Mouse (Mus musculus) embryonic facial prominence, embryonic 14.5 days (tissue): Measurements from ENCODE around the gene Zfp941. TPM values are rescaled to one million over a fixed set of nuclear protein-coding genes. Genes with fewer than 3 reads are reported as not detected.

ENCODE experiments used
- ATAC-seq: fragments of 200-750 bp; cut with Nextera tagmentation; 2 replicates; pipeline ENCODE4 v1.8.0; 2017; ENCODE audit warnings: low read depth, moderate number of reproducible peaks, moderate TSS enrichment
- DNase-seq: peaks from one replicate; pipeline ENCODE4 v3.0.0-alpha.2; 2015; ENCODE audit warnings: low spot score
- H3K27ac ChIP-seq: fragments of 300-500 bp; sonication (generic); replicated peaks from 2 replicates; pipeline ENCODE4 v1.5.1; 2014; ENCODE audit warnings: low read depth, mild to moderate bottlenecking, low read length, moderate library complexity
- H3K27me3 ChIP-seq: fragments of 300-500 bp; sonication (generic); replicated peaks from 2 replicates; pipeline ENCODE4 v1.6.1; 2014; ENCODE audit warnings: low read length; ENCODE audit not compliant: control insufficient read depth, insufficient read depth
- H3K36me3 ChIP-seq: fragments of 300-500 bp; sonication (generic); 2 replicates; pipeline ENCODE4 v1.6.1; 2014; ENCODE audit warnings: low read length, mixed read lengths; ENCODE audit not compliant: control insufficient read depth, insufficient read depth
- H3K4me1 ChIP-seq: fragments of 300-500 bp; sonication (generic); 2 replicates; pipeline ENCODE4 v1.6.1; 2014; ENCODE audit warnings: antibody characterized with exemption, low read length; ENCODE audit not compliant: control insufficient read depth, insufficient read depth
- H3K4me2 ChIP-seq: fragments of 300-500 bp; sonication (generic); 2 replicates; pipeline ENCODE4 v1.6.1; 2014; ENCODE audit warnings: low read depth, mild to moderate bottlenecking, low read length, moderate library complexity, mixed read lengths
- H3K4me3 ChIP-seq: fragments of 300-500 bp; sonication (generic); 2 replicates; pipeline ENCODE4 v1.5.1; 2014; ENCODE audit warnings: low read depth, mild to moderate bottlenecking, low read length
- H3K9ac ChIP-seq: fragments of 300-500 bp; sonication (generic); 2 replicates; pipeline ENCODE4 v1.6.1; 2014; ENCODE audit warnings: low read depth, mild to moderate bottlenecking, low read length, moderate library complexity, mixed read lengths
- H3K9me3 ChIP-seq: fragments of 300-500 bp; sonication (generic); 2 replicates; pipeline ENCODE4 v1.6.1; 2016; ENCODE audit warnings: low read length; ENCODE audit not compliant: control insufficient read depth
- WGBS: fragments of 180-500 bp; shearing (Covaris S2); extraction: QIAGEN DNeasy Blood & Tissue Kit; methylation state at CpG from one replicate; pipeline ENCODE4 v1.1.7; 2014; 5-methylcytosine and 5-hydroxymethylcytosine counted together
- polyA plus RNA-seq: library from polyadenylated mRNA; unstranded; fragments of >200 nt; fragmentation: Nextera tagmentation; extraction: Ambion mirVana; gene quantifications from 2 replicates; pipeline ENCODE4 v1.2.1, GENCODE M21; 2014

The Zfp941 gene
- polyA plus RNA-seq, 1 experiment from 2014 or later = 1.4 TPM

DNA sequence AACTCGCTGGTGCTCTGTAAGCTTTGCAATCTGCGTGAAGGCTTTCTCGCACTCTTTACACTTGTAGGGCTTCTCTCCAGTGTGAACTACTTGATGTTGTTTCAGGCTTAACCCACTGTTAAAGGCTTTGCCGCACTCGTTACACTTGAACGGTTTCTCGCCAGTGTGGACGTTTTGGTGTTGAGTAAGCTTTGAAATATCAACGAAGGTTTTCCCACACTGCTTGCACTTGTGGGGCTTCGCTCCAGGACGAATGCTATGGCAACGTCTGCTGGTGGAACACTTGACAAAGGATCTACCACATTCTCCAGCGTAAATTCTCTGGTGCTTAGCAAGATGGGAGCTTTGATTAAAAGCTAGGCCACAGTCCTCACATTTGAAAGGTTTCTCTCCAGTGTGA, 10.3 kb downstream of the Zfp941 start:
- WGBS = 89% methylated on average over 13 of the region's 13 CpGs

DNA sequence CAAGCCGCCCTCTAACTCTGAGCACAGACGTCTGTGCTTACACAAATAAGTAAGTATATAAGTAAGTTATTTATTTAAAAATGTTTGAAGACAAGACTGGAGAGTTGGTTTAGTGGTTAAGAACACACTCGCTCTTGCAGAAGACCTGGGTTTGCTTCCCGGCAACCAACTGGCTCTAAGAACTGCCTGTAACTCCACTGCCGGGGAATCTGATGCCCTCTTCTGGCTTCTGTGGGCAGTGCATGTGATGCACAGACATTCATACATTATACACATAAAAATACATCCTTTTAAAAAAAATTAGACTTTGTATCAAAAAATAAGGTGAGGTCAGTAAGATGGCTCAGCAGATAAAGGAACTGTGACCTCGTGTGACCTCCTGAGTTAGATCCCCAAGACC, 11.5 kb downstream of the Zfp941 start:
- H3K27ac ChIP-seq = no peak overlapping the region
- H3K36me3 ChIP-seq = peaks cover 15% of the 10 kb centered on the region; the same call in 1 of the 2 replicates
- no peak overlapping the region for H3K9ac ChIP-seq
- 92% methylated on average over 6 of the region's 6 CpGs for WGBS
- no peak for DNase-seq
- no peaks in the 10 kb centered on the region for H3K27me3 ChIP-seq
- H3K4me2 ChIP-seq = no peak overlapping the region
- no peaks in the 10 kb centered on the region for H3K9me3 ChIP-seq
- no peak for ATAC-seq
- no peaks in the 10 kb centered on the region for H3K4me1 ChIP-seq
- no peak overlapping the region for H3K4me3 ChIP-seq

More for the DNA sequence above, 10.3 kb downstream of the Zfp941 start:
- H3K27me3 ChIP-seq = no peaks in the 10 kb centered on the region
- H3K9me3 ChIP-seq = no peaks in the 10 kb centered on the region
- peaks cover 15% of the 10 kb centered on the region; the same call in 1 of the 2 replicates for H3K36me3 ChIP-seq
- no peaks in the 10 kb centered on the region for H3K4me1 ChIP-seq
- no peak overlapping the region for H3K4me2 ChIP-seq
- no peak overlapping the region for H3K9ac ChIP-seq
- DNase-seq = no peak
- H3K27ac ChIP-seq = no peak overlapping the region
- H3K4me3 ChIP-seq = no peak overlapping the region
- ATAC-seq = no peak

DNA sequence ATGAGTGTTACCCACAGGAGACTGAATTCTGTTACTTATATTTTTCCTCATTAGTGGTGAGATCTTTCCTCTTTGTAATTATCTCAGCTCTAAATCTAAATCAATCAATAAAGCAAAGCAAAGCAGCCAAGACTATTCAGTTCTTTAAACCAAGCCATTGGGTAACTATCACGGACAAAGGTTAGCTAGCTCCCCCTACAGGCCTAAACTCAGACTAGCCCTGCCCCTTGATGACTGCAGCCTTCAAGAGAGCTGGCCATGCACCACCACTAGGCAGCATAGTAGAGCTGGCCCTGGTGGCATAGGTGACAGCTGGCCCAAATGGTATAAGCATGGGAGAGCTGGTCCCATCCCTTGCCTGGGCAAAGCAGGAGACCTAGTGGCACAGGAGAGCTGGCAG, 16.3 kb downstream of the Zfp941 start:
- Histone ChIP-seq H3K36me3 (0 out of 2 replicates have a peak, but pooled peaks cover 2% of the 10 kb centered on the region), H3K4me2 (no peak overlapping the region), H3K4me1 (no peaks in the 10 kb centered on the region), H3K27ac (no peak overlapping the region), H3K27me3 (no peaks in the 10 kb centered on the region), H3K9me3 (no peaks in the 10 kb centered on the region), H3K9ac (no peak overlapping the region), H3K4me3 (no peak overlapping the region)
- WGBS = 11% methylated on average over 1 of the region's 1 CpGs
- ATAC-seq = no peak
- DNase-seq = peak; percentile 7

DNA sequence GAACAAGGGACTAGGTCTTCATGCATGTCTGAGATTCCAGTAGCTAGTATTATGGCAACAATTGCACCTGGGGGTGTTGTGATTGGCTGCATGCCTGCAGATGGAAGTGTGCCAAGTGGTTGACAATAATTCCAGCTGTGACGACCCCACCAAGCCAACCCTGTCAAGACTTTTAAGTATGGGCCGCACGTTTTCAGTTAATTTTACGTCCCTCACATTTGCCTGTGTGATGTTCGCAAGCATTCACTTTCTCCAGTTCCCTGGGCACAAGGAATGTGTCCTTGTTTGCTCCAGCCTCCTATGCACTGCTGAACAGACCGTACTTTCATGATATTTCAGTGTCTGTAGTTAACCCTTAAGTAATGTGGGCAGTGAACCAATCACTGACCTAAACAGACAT, 19.3 kb downstream of the Zfp941 start:
- H3K9me3 ChIP-seq = no peaks in the 10 kb centered on the region
- 64% methylated on average over 6 of the region's 6 CpGs for WGBS
- H3K9ac ChIP-seq = no peak overlapping the region
- H3K4me3 ChIP-seq = no peak overlapping the region
- no peaks in the 10 kb centered on the region for H3K4me1 ChIP-seq
- no peaks in the 10 kb centered on the region for H3K36me3 ChIP-seq
- H3K27me3 ChIP-seq = no peaks in the 10 kb centered on the region
- H3K4me2 ChIP-seq = no peak overlapping the region
- DNase-seq (no peak), ATAC-seq (no peak)
- H3K27ac ChIP-seq = no peak overlapping the region

DNA sequence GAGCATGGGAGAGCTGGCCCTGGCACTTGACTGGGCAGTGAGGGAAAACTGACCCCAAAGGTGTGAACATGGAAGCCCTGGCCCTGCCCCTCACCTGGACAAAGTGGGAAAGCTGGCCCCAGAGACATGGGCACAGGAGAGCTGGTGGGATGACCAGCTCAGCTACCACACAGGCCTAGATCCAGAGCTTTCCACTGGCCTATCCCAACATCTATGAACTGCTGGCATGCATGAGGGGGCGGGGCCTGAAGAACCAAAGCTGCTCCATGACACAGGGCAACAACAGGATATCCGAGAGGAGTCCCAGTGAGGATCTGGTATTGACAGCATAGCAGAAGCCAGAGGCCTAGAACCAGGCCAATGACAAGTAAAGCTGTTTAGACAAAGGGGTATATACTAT, 23.8 kb downstream of the Zfp941 start:
- H3K27me3 ChIP-seq = no peaks in the 10 kb centered on the region
- 56% methylated on average over 2 of the region's 2 CpGs for WGBS
- no peak overlapping the region for H3K4me2 ChIP-seq
- ATAC-seq = 0 out of 2 replicates have a peak, but pooled peaks have one; percentile 30
- no peaks in the 10 kb centered on the region for H3K9me3 ChIP-seq
- no peak overlapping the region for H3K9ac ChIP-seq
- no peaks in the 10 kb centered on the region for H3K36me3 ChIP-seq
- DNase-seq = no peak
- no peaks in the 10 kb centered on the region for H3K4me1 ChIP-seq
- H3K27ac ChIP-seq = no peak overlapping the region
- H3K4me3 ChIP-seq = no peak overlapping the region

DNA sequence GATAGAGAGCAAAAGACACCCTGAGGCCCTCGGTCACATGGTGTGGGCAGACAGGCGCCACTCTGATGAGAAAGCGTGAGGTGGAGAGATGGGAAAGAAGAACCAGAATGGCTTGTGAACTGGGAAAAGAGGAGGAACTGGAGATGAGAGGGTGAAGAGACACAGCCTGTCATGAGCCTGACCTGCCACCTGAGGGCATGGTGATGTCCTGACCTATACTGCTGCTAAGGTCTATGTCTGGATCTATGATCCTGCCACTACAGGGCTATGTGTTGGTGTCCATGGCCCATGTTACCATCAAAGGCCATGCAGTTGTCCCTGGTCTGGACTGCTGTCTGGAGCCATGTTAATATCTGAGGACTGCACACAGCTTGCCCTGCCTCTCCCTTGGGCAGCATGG, 24.4 kb downstream of the Zfp941 start:
- Histone ChIP-seq H3K9me3 (no peaks in the 10 kb centered on the region), H3K4me1 (no peaks in the 10 kb centered on the region), H3K4me2 (no peak overlapping the region), H3K27me3 (no peaks in the 10 kb centered on the region), H3K9ac (no peak overlapping the region), H3K36me3 (no peaks in the 10 kb centered on the region), H3K27ac (no peak overlapping the region), H3K4me3 (no peak overlapping the region)
- ATAC-seq = no peak
- no peak for DNase-seq
- WGBS = 86% methylated on average over 3 of the region's 3 CpGs

DNA sequence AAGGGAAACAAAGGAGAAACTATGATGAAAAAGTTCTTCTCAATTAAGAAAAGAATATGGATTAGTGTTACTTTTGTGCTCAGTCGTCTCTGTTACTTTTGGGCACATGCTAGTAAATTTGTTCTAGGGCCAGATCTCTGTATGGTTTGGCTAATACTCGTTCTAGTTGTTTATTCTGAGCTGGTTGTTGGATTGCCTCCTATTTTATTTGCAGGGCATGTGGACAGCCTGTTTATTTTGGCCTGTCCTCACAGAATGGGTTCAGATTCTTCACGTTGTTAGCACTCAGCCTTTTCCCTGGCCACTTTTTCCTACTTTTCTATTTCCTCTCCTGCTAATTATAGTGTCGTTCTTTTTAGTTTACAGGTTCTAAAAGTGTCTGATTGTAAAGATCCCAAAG, 28.4 kb downstream of the Zfp941 start:
- no peaks in the 10 kb centered on the region for H3K27me3 ChIP-seq
- H3K36me3 ChIP-seq = no peaks in the 10 kb centered on the region
- H3K4me1 ChIP-seq = no peaks in the 10 kb centered on the region
- no peak for ATAC-seq
- no peak for DNase-seq
- no peak overlapping the region for H3K9ac ChIP-seq
- H3K4me3 ChIP-seq = no peak overlapping the region
- WGBS = 69% methylated on average over 4 of the region's 4 CpGs
- no peaks in the 10 kb centered on the region for H3K9me3 ChIP-seq
- no peak overlapping the region for H3K27ac ChIP-seq
- H3K4me2 ChIP-seq = no peak overlapping the region

DNA sequence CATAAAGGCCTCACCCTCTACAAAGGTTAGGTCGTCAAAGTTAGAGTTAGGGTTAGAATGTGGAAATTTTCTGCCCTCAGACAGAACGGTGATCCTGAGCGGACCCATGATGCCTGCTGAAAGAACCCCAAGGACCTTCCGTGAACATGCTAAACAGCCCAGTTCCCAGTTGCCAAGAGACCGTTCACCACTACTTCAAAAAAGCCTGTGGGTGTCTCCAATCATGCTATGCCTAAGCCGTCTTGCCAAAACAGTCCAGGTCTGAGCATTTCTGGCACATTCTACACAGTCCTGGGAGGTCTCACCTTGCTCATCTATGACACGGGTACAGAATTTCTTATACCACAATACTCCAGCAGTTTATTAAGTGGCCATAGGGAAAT, 33.9 kb downstream of the Zfp941 start:
- Histone ChIP-seq H3K27me3 (no peaks in the 10 kb centered on the region), H3K27ac (no peak overlapping the region), H3K4me1 (no peaks in the 10 kb centered on the region), H3K36me3 (no peaks in the 10 kb centered on the region), H3K4me3 (no peak overlapping the region), H3K9ac (no peak overlapping the region), H3K9me3 (no peaks in the 10 kb centered on the region), H3K4me2 (no peak overlapping the region)
- WGBS = 85% methylated on average over 7 of the region's 7 CpGs
- DNase-seq (no peak), ATAC-seq (no peak)

DNA sequence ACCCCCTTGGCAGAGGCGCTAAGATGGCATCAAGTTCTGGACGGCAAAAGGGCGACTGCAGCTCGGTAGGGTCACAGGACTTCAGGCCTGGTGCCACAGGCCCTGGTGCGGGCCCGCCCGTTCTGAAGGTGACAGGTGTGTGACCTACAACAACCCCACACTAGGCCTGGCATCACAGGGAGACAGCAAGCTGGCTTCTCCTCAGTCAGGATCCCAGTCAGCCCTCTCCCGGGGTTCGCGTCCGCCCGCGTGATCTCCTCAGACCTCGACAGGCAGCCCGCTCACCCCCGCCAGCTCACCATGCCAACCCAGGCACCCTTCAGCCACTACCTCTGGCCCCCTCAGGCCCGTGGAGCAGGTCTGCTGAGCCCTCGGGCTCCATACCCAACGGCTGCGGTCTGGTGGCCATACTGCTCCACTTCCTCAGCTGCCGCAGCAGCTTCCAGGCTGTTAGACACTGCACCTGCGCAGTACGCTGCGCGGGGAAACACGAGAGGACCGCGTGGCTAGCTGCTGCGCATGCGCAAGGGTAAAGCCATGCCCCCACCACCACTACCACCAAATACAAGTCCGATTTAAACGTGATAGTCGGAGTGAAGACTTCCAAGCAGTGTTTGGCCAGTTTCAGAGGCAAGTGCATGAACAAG, 34.4 kb downstream of the Zfp941 start, which contains the start of gene Syce1:
TSS of gene Syce1 (minus strand) at position 447 of the 647 bp plus-strand sequence.
- no peak for DNase-seq
- no peak for ATAC-seq
- no peak within 1 kb of the TSS for H3K4me3 ChIP-seq
- no peaks in the 10 kb centered on the region for H3K9me3 ChIP-seq
- H3K4me2 ChIP-seq = no peak within 1 kb of the TSS
- WGBS = 79% methylated on average over 21 of the region's 33 CpGs
- H3K27me3 ChIP-seq = no peaks in the 10 kb centered on the region
- no peaks in the 10 kb centered on the region for H3K36me3 ChIP-seq
- H3K9ac ChIP-seq = no peak within 1 kb of the TSS
- H3K27ac ChIP-seq = no peak within 1 kb of the TSS
- H3K4me1 ChIP-seq = no peaks in the 10 kb centered on the region
